Mouse (Mus musculus): ENCODE measurements at regions not wholly inside any gene's neighbourhood (a gene's known extent, or its start where the extent isn't known, plus 50 kb on each side); places are given as distances from the start of the nearest gene placed in this dataset.
A peak's percentile ranks its signal among the peaks of the same experiment; 100 is the strongest.

GRCm38 (mm10) chr5:98108394-98108793 lies 58.6 kb upstream of the Prdm8 start:
- no peak for DNase-seq (ENCODE audit: low spot score in 2 of 2)

GRCm38 (mm10) chr5:98106261-98106660 lies 60.7 kb upstream of the Prdm8 start:
- peak; percentile 20 to 78 for DNase-seq (ENCODE audit: low spot score in 2 of 2)

- peak; percentile 24 for DNase-seq (ENCODE audit: low spot score in 2 of 2)
Observed at GRCm38 (mm10) chr5:98083409-98083808, 52.6 kb upstream of the Antxr2 start.

- no peak for DNase-seq (ENCODE audit: low spot score in 2 of 2)
Observed at GRCm38 (mm10) chr5:98081204-98081603, 50.4 kb upstream of the Antxr2 start.

All from layer of hippocampus, postnatal 14 days (tissue).